Comparison of ENCODE assay signal across 13 mouse cellular contexts in genomic region chr1:34096923-34097322, GRCm38 (mm10).
DNase-seq lines count a peak whose midpoint lies in the region; ATAC-seq lines count a peak whose summit lies in the region.
"Had no signal": no experiment of that assay in that cellular context is flagged by ENCODE, and none has a peak within 500 bp of the region (broad histone marks: within the 10 kb centered on the region; RNA-seq: fewer than 3 reads in every experiment).

No protein-coding gene starts in this region.

- H3K4me2 ChIP-seq in intestine, embryonic 15.5 days (replicated peaks) = no peak overlapping the region
- no peak overlapping the region for H3K4me2 ChIP-seq in intestine, embryonic 16.5 days (ENCODE audit: low read depth, low read length)
- H3K4me2 ChIP-seq: embryonic facial prominence, embryonic 15.5 days; limb, embryonic 12.5 days had no signal

- no peaks in the 10 kb centered on the region for H3K36me3 ChIP-seq in intestine, embryonic 15.5 days
- H3K36me3 ChIP-seq in intestine, embryonic 16.5 days (ENCODE audit: control insufficient read depth, insufficient read depth, low read length) = no peaks in the 10 kb centered on the region
- H3K36me3 ChIP-seq: embryonic facial prominence, embryonic 15.5 days; limb, embryonic 12.5 days had no signal

- no peak overlapping the region for H3K9ac ChIP-seq in intestine, embryonic 15.5 days
- no peak overlapping the region for H3K9ac ChIP-seq in intestine, embryonic 16.5 days (ENCODE audit: low read depth, low read length)
- H3K9ac ChIP-seq: embryonic facial prominence, embryonic 15.5 days; limb, embryonic 12.5 days had no signal

- H3K9me3 ChIP-seq in intestine, embryonic 15.5 days = no peaks in the 10 kb centered on the region
- H3K9me3 ChIP-seq in intestine, embryonic 16.5 days (ENCODE audit: control insufficient read depth, low read length) = no peaks in the 10 kb centered on the region
- H3K9me3 ChIP-seq: embryonic facial prominence, embryonic 15.5 days; limb, embryonic 12.5 days had no signal

- H3K4me1 ChIP-seq in intestine, embryonic 15.5 days (replicated peaks) = no peaks in the 10 kb centered on the region
- no peaks in the 10 kb centered on the region for H3K4me1 ChIP-seq in intestine, embryonic 16.5 days (ENCODE audit: control insufficient read depth, insufficient read depth, low read length)
- H3K4me1 ChIP-seq: embryonic facial prominence, embryonic 15.5 days had no signal

- 43% methylated on average over 3 of the region's 3 CpGs for WGBS in intestine, embryonic 15.5 days
- 52% methylated on average over 3 of the region's 3 CpGs for WGBS in intestine, embryonic 16.5 days

- H3K27me3 ChIP-seq in intestine, embryonic 15.5 days (replicated peaks) = no peaks in the 10 kb centered on the region
- H3K27me3 ChIP-seq in intestine, embryonic 16.5 days (replicated peaks; ENCODE audit: control insufficient read depth, insufficient read depth, low read length) = no peaks in the 10 kb centered on the region
- H3K27me3 ChIP-seq: embryonic facial prominence, embryonic 15.5 days; limb, embryonic 12.5 days had no signal

- DNase-seq in cerebellum, postnatal 14 days = peak; percentile 38 to 66
- DNase-seq in cerebellum, adult 9-10 months = no peak
- DNase-seq in ovary, adult 18-20 months (ENCODE audit: low spot score) = peak; percentile 75
- DNase-seq in ovary, postnatal 14 days (ENCODE audit: low spot score) = no peak
- DNase-seq in kidney, postnatal 25 days = peak; percentile 66 to 79
- no peak for DNase-seq in gastrocnemius, adult 18-20 months (ENCODE audit: low spot score)
- DNase-seq: gastrocnemius, postnatal 36 days; spleen, adult 18-20 months had no signal

- H3K27ac ChIP-seq in intestine, embryonic 15.5 days = no peak overlapping the region
- no peak overlapping the region for H3K27ac ChIP-seq in intestine, embryonic 16.5 days (ENCODE audit: low read length)
- H3K27ac ChIP-seq: embryonic facial prominence, embryonic 15.5 days; limb, embryonic 12.5 days; macrophage had no signal

- peak; percentile 28; the same call in 1 of the 2 replicates for ATAC-seq in intestine, embryonic 15.5 days
- ATAC-seq in intestine, embryonic 16.5 days = no peak

- no peak overlapping the region for H3K4me3 ChIP-seq in intestine, embryonic 15.5 days (replicated peaks)
- no peak overlapping the region for H3K4me3 ChIP-seq in intestine, embryonic 16.5 days (ENCODE audit: low read length)
- H3K4me3 ChIP-seq: embryonic facial prominence, embryonic 15.5 days; limb, embryonic 12.5 days had no signal

Comparison
In these comparisons a context has a peak if more than half of its experiments do, and no peak if none do; other contexts are left out.
1. DNase-seq: peak in cerebellum, postnatal 14 days (2 of 2), ovary, adult 18-20 months (single experiment) and kidney, postnatal 25 days (2 of 2); none in cerebellum, adult 9-10 months (single experiment), ovary, postnatal 14 days (single experiment) and gastrocnemius, adult 18-20 months (single experiment).